Mouse (Mus musculus) left cerebral cortex, adult 6 months (tissue): ENCODE data around the gene Kcnc2. TPM values are rescaled to one million over a fixed set of nuclear protein-coding genes. Genes with fewer than 3 reads are reported as not detected.

Experiments
- long read RNA-seq, 2 experiments: library from polyadenylated mRNA; unstranded; transcript quantifications; one replicate each; pipeline ENCODE4 v2.0.0; 2019 to 2020
- polyA plus RNA-seq: library from polyadenylated mRNA; unstranded; fragments of <200 nt; fragmentation: Nextera tagmentation; gene quantifications from 2 replicates; pipeline ENCODE4 v1.2.3, GENCODE M21; 2021

Kcnc2 gene
- polyA plus RNA-seq: 24.6 and 25.1 TPM in 2 replicates
- long read RNA-seq, experiment 1, partial matches to known transcripts: 64 of 87 reads
- long read RNA-seq, experiment 1, other reads (novel, unspliced or antisense): 23 of 87 reads
- long read RNA-seq, experiment 2, partial matches to known transcripts: 38 of 43 reads
- long read RNA-seq, experiment 2, other reads (novel, unspliced or antisense): 5 of 43 reads

GRCm38 (mm10) chr10:112270887-112271802 lies at the start of gene Kcnc2:
Gene Kcnc2, plus strand, starts transcription at chr10:112271121.

Other genes starting within 250 kb of the Kcnc2 start
- not detected in 2 replicates for gene Glipr1l1, start 210.9 kb upstream of the Kcnc2 start, polyA plus RNA-seq
- gene Glipr1l2, start 187.8 kb upstream of the Kcnc2 start, polyA plus RNA-seq: not detected in 2 replicates
- 0.18 TPM in 1 of 2 replicates, not detected in the other for gene Glipr1l3, start 110.8 kb upstream of the Kcnc2 start, polyA plus RNA-seq
- 0.21 and 0.28 TPM in 2 replicates for gene Caps2, start 107.5 kb upstream of the Kcnc2 start, polyA plus RNA-seq